Mouse (Mus musculus) liver, adult 2 months (tissue): ENCODE results near the gene Ptpra.

Experiments used
- CTCF ChIP-seq: fragments of 200-500 bp; IDR thresholded peaks from 2 replicates; pipeline ENCODE4 v1.5.1; 2011; ENCODE audit warnings: low read depth, low read length, control low read depth
- POLR2A ChIP-seq: fragments of 200-500 bp; IDR thresholded peaks from 2 replicates; pipeline ENCODE4 v1.6.1; 2011; ENCODE audit warnings: low read length, control low read depth; ENCODE audit not compliant: insufficient read depth; ENCODE audit errors: extremely low read depth

DNA sequence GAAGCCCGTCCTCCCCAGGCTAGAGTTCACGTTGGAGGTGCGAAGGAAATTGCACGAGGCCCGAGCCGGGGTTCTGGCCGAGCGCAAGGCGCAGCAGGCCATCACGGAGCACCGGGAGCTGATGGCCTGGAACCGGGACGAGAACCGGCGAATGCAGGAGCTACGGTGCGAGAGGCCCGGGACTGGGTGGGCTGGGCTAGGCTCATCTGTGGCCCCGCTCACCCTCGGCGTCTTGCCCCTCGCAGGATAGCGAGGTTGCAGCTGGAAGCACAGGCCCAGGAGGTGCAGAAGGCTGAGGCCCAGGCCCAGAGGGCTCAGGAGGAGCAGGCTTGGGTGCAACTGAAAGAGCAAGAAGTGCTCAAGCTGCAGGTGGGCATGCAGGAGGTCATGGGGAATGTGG lies 114.0 kb downstream of the Ptpra start:
- no peak for TF ChIP-seq CTCF
- TF ChIP-seq POLR2A: no peak
